Mouse (Mus musculus) forebrain, embryonic 12.5 days (tissue): ENCODE data around the gene Per1. TPM values are rescaled to one million over a fixed set of nuclear protein-coding genes. Genes with fewer than 3 reads are reported as not detected.

Experiments
- ATAC-seq: fragments of 200-750 bp; cut with Nextera tagmentation; 2 replicates; pipeline ENCODE4 v1.8.0; 2017; ENCODE audit warnings: moderate TSS enrichment; ENCODE audit not compliant: low FRiP score
- H3K27ac ChIP-seq: fragments of 300-500 bp; sonication (generic); 2 replicates; pipeline ENCODE4 v1.5.1; 2016; ENCODE audit warnings: mild to moderate bottlenecking
- H3K27me3 ChIP-seq: fragments of 300-500 bp; sonication (generic); 2 replicates; pipeline ENCODE4 v1.6.1; 2016; ENCODE audit warnings: mild to moderate bottlenecking
- H3K36me3 ChIP-seq: fragments of 300-500 bp; sonication (generic); replicated peaks from 2 replicates; pipeline ENCODE4 v1.6.1; 2016; ENCODE audit warnings: mild to moderate bottlenecking
- H3K4me1 ChIP-seq: fragments of 300-500 bp; sonication (generic); 2 replicates; pipeline ENCODE4 v1.6.1; 2016
- H3K4me2 ChIP-seq: fragments of 300-500 bp; sonication (generic); 2 replicates; pipeline ENCODE4 v1.6.1; 2016; ENCODE audit warnings: mild to moderate bottlenecking, moderate library complexity
- H3K4me3 ChIP-seq: fragments of 300-500 bp; sonication (generic); replicated peaks from 2 replicates; pipeline ENCODE4 v1.5.1; 2016; ENCODE audit warnings: mild to moderate bottlenecking
- H3K9ac ChIP-seq: fragments of 300-500 bp; sonication (generic); 2 replicates; pipeline ENCODE4 v1.6.1; 2016; ENCODE audit warnings: mild to moderate bottlenecking
- H3K9me3 ChIP-seq: fragments of 300-500 bp; sonication (generic); 2 replicates; pipeline ENCODE4 v1.6.1; 2016
- WGBS: fragments of 180-500 bp; shearing (Covaris S2); methylation state at CpG from one replicate; pipeline ENCODE4 v1.1.7; 2016; 5-methylcytosine and 5-hydroxymethylcytosine counted together
- polyA plus RNA-seq: library from polyadenylated mRNA; unstranded; fragments of >200 nt; fragmentation: Nextera tagmentation; extraction: Ambion mirVana; gene quantifications from 2 replicates; pipeline ENCODE4 v1.2.1, GENCODE M21; 2016

Gene Per1
- polyA plus RNA-seq, 1 experiment from 2014 or later, result 7.8 TPM

DNA sequence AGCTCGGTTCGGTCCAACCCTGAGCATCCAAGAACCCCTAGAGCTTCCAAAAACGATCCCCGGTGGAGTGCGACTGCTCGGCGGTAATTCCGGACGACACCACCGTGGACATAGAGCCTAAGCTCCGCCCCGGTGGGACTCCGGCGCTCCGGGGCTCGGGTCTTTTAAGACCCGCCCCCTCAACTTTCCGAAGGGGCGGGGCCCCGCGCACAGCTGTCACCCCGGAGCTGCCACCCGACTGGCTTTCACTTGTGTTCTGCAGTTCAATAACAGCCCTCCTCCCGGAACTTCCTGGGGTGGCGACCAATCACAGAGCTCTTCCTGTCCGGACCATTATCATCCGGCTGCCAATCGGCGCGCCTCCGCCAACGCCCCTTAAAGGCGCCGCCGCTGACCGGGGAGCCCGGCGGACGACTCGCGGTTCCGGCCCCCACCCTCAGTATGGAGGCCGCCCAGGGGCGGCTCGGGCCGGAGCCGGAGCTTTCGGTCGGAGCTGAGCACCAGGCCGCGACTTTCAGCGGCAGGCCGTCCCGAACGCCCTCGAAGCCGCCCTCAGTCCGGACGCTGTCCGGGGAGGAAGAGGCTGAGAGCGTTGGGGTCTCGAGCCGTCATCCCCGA lies 35.6 kb upstream of the Per1 start, which contains the start of gene Borcs6:
TSS of gene Borcs6 (plus strand) at position 361 of the 618 bp plus-strand sequence.
- peak within 1 kb of the TSS; percentile 90 for H3K4me3 ChIP-seq
- peak within 1 kb of the TSS; percentile 98 for H3K4me2 ChIP-seq
- no peaks in the 10 kb centered on the region; the same call in 1 of the 2 replicates for H3K27me3 ChIP-seq
- H3K4me1 ChIP-seq, result peaks cover 28% of the 10 kb centered on the region
- peak within 1 kb of the TSS; percentile 93 for H3K27ac ChIP-seq
- WGBS, result under 1% methylated on average over 63 of the region's 64 CpGs
- H3K36me3 ChIP-seq, result 0 out of 2 replicates have a peak, but pooled peaks cover under 1% of the 10 kb centered on the region
- H3K9me3 ChIP-seq, result no peaks in the 10 kb centered on the region
- peak; percentile 93 for ATAC-seq
- peak within 1 kb of the TSS; percentile 84 for H3K9ac ChIP-seq

DNA sequence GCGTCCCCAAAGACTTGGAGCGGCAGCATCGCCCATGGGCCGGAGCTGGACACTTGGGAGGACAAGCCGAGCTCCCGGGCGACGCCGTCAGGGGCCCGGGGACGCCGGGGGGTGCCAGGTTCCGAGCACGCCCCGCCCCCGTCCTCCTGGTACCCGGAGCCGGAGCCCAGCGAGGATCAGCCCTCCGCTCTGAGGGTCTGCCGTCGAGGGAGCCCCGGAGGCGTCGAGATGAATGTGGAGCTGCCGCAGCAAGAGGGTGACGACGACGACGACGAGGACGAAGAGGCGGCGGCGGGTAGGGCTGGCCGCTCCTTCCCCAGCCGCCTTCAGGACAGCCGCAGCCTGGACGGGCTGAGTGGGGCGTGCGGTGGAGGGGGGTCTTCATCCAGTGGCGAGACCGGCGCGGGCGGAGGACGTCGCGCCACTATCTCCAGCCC lies 35.0 kb upstream of the Per1 start:
- H3K36me3 ChIP-seq, result no peaks in the 10 kb centered on the region
- no peaks in the 10 kb centered on the region; the same call in 1 of the 2 replicates for H3K27me3 ChIP-seq
- H3K9me3 ChIP-seq, result no peaks in the 10 kb centered on the region
- peak overlapping the region; percentile 93 for H3K27ac ChIP-seq
- peaks cover 32% of the 10 kb centered on the region for H3K4me1 ChIP-seq
- peak overlapping the region; percentile 84 for H3K9ac ChIP-seq
- under 1% methylated on average over 47 of the region's 49 CpGs for WGBS
- peak overlapping the region; percentile 90 for H3K4me3 ChIP-seq
- ATAC-seq, result peak; percentile 33
- peak overlapping the region; percentile 98 for H3K4me2 ChIP-seq

DNA sequence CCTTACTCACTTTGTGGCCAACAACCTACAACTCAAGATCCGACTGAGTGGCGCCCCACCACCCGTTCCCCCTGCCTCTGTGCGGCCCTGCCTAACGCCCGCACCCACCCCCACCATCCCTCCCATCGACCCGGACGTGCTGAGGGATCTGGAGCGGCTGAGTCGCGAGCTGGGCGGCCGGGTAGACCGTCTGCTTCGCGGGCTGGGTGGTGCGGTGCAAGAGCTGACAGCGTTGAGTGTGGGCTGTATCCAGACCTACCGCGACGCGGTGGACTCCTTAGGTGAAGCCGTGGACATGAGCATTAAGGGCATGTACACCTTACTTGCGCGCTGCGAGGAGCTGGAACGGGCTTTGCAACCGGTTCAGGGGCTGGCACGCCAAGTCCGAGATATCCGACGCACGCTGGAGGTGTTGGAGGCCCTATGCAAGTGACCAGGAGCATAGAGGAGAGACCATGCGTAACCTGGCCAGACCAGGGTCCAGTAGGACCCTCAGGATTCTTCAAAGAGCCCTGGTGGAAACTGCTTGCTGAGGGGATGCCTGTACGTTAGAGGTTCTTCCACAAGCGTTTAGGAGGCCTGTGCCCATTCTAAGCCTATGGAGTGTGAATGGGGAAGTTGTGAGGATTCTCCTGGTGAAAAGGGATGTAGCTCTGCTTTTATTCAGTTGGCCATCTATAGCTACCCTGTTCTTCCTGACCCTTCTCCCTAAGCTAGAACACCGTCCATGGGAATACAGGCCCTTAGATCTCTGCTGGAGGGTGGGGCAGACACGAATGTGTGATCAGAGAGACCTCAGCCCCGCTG lies 34.4 kb upstream of the Per1 start:
- no peaks in the 10 kb centered on the region for H3K36me3 ChIP-seq
- H3K9ac ChIP-seq, result peak overlapping the region; percentile 84
- peak overlapping the region; percentile 93 for H3K27ac ChIP-seq
- ATAC-seq, result no peak
- H3K4me3 ChIP-seq, result peak overlapping the region; percentile 90
- H3K27me3 ChIP-seq, result no peaks in the 10 kb centered on the region; the same call in 1 of the 2 replicates
- peak overlapping the region; percentile 98 for H3K4me2 ChIP-seq
- H3K9me3 ChIP-seq, result no peaks in the 10 kb centered on the region
- 2% methylated on average over 36 of the region's 40 CpGs for WGBS
- H3K4me1 ChIP-seq, result peaks cover 32% of the 10 kb centered on the region

DNA sequence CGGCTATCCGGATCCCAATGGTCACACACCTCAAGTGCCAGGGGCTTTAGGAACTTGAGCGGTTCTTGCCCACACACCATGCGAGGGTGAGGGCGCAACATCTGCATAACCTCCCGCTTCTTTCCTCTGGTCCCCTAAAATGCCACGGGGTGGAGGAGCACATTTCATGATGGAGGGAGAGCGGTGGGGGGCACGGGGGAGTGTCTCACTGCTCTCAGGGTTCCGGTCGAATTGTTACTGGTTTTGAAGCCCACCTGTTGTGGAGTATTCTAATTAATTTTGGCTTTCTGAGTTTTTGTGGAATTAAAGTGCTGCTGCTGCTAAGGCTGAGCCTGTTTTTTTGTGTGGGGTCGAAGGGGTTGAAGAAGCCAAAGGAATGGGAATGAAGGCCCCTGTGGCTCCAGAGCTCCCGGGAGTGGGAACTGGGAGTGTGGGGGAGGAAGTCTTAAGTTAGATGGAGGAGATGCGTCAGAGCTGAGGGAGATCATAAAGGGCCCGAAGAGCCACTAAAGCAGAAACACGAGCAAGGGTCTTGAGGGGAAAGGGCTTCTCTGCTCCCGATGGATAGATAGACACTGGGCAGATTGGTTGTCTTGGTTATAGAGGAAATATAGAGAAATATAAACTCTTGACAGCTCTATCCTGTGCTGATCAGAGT lies 33.6 kb upstream of the Per1 start:
- peak overlapping the region; percentile 98 for H3K4me2 ChIP-seq
- no peak for ATAC-seq
- H3K4me1 ChIP-seq, result peaks cover 38% of the 10 kb centered on the region
- H3K4me3 ChIP-seq, result peak overlapping the region; percentile 90
- peaks cover 3% of the 10 kb centered on the region; the same call in 1 of the 2 replicates for H3K27me3 ChIP-seq
- WGBS, result 7% methylated on average over 17 of the region's 17 CpGs
- no peaks in the 10 kb centered on the region for H3K36me3 ChIP-seq
- H3K27ac ChIP-seq, result no peak overlapping the region
- H3K9ac ChIP-seq, result peak overlapping the region; percentile 84; the same call in 1 of the 2 replicates
- no peaks in the 10 kb centered on the region for H3K9me3 ChIP-seq

DNA sequence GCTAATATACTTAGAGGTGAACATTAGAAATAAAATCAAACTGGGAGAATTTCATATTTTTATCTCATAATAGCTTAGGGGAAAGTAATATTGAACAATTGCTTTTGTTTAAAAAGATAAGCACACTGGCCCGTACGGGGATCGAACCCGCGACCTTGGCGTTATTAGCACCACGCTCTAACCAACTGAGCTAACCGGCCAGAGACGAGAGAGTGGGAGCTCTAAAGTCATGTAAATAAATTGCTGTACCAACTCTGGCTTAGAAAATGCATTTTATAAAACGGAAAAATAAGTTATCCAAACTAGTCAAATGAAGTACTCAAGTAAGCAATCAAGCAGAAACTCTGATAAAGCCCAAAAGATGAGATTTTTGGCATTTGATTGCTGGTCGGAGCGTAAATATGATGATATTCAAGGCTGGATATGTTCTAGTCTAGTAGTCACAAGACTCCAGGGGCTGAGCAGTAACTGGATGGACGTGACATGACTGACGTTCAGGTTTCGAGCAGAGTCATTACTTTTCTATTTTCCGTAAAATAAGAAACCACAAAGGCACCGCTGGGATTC lies 32.7 kb upstream of the Per1 start:
- Histone ChIP-seq H3K27me3 (peaks cover 3% of the 10 kb centered on the region; the same call in 1 of the 2 replicates), H3K4me2 (peak overlapping the region; percentile 98), H3K9ac (no peak overlapping the region), H3K4me1 (peaks cover 43% of the 10 kb centered on the region), H3K9me3 (no peaks in the 10 kb centered on the region), H3K27ac (peak overlapping the region; percentile 36; the same call in 1 of the 2 replicates), H3K36me3 (no peaks in the 10 kb centered on the region), H3K4me3 (peak overlapping the region; percentile 67)
- 1% methylated on average over 17 of the region's 17 CpGs for WGBS
- peak; percentile 2; the same call in 1 of the 2 replicates for ATAC-seq

DNA sequence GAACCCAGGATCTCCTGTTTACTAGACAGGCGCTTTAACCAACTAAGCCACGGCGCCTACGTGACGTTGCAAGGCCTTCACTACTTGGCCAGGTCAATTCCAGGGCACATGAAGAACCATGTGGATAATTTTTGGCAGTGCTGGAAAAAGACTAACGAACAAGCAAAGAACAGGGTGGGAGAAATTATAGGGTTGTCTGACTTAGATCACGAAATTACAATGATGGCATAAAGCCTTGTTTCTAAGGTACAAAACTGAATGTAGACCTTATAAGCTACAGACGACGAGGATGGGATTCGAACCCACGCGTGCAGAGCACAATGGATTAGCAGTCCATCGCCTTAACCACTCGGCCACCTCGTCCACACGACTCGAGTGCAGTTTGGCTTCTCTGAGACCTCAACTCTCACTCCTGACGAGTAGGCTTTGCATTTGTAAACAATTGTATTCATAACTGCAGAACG lies 32.2 kb upstream of the Per1 start:
- peak overlapping the region; percentile 67 for H3K4me3 ChIP-seq
- ATAC-seq, result peak; percentile 42
- no peaks in the 10 kb centered on the region for H3K36me3 ChIP-seq
- H3K27me3 ChIP-seq, result peaks cover 3% of the 10 kb centered on the region; the same call in 1 of the 2 replicates
- H3K9me3 ChIP-seq, result no peaks in the 10 kb centered on the region
- WGBS, result under 1% methylated on average over 19 of the region's 19 CpGs
- H3K27ac ChIP-seq, result peak overlapping the region; percentile 82
- peak overlapping the region; percentile 36; the same call in 1 of the 2 replicates for H3K9ac ChIP-seq
- H3K4me1 ChIP-seq, result peaks cover 43% of the 10 kb centered on the region
- H3K4me2 ChIP-seq, result peak overlapping the region; percentile 55

DNA sequence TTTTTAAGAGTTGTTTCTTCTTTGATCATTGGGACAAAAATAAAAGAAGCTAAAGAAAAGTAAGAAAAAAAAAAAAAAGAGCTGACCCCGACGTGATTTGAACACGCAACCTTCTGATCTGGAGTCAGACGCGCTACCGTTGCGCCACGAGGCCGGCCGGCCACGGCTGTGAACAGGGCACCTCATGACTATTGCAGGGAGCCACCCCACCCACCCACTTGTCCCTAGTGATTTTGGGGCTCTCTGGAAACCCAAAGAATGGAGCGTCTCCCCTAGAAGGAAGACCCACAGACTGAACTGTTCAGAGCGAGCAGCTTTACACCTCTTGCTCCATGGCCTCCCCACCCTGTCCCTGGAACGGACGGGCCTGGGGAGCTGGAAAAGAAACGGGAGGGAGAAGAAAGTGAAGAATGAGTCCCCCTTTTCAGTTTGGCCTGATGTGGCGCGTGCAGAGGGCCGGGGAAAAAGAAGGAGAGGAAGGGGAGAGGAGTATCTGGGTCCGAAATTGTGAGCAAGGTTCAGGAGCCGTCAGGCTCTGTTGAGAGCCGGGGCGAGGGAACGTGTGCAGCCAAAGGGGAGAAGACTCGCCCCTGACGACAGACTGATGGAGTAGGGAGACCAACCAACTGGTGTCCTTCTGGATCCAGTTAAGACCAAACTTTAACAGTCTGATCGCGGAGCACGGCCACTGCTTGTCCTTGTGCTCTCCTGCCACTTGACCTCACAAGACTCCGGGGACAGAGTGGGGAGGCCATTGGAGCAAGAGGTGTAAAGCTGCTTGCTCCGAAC lies 31.4 kb upstream of the Per1 start:
- Histone ChIP-seq H3K9me3 (no peaks in the 10 kb centered on the region), H3K27ac (peak overlapping the region; percentile 82), H3K4me1 (peaks cover 39% of the 10 kb centered on the region), H3K4me3 (peak overlapping the region; percentile 67), H3K4me2 (peak overlapping the region; percentile 59), H3K36me3 (no peaks in the 10 kb centered on the region), H3K27me3 (peaks cover 3% of the 10 kb centered on the region; the same call in 1 of the 2 replicates), H3K9ac (peak overlapping the region; percentile 70)
- under 1% methylated on average over 31 of the region's 31 CpGs for WGBS
- ATAC-seq, result peak; percentile 34; the same call in 1 of the 2 replicates

DNA sequence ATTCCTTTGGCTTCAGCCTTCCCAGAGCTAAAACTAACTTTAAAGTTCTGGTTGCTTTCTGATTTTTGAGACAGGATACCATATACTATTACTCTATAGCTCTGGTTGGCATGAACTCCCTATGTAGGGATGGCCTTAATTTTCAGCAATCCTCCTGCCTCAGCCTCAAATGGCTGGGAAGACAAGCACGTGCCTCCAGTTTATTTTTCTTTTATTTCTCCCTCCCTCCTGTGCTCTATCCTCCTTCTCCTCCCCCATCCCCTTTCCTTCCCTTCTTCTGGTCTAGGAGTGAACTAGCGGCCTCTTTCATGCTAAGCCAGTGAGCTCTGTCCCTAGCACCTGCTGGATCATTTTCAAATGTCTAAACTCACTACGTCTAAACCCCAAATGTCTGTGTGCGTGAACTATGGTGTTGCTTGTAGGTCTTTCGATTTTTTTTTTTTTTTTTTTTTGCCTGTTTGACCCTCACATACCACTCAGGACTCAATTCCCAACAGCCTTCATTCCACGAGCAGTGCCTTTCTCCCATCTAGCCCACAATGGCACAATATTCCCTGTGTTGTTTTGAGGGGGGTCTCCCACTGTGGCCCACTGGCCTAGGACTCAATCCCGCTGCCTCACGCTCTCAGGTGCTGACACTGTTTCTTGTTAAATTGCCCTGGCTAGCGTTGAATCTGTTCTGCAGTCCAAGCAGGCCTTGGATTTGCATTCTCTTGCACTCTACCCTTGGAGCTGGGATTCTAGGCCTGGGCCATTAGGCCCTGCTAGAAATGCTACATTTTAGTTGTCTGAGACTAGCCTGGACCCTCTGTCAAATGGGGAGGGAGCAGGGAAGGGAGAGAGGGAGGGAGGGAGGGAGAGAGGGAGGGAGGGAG lies 30.5 kb upstream of the Per1 start:
- H3K4me1 ChIP-seq, result peaks cover 36% of the 10 kb centered on the region
- peak overlapping the region; percentile 59 for H3K4me2 ChIP-seq
- H3K9ac ChIP-seq, result peak overlapping the region; percentile 70
- H3K27ac ChIP-seq, result peak overlapping the region; percentile 78; the same call in 1 of the 2 replicates
- 41% methylated on average over 9 of the region's 9 CpGs for WGBS
- H3K4me3 ChIP-seq, result peak overlapping the region; percentile 67
- no peaks in the 10 kb centered on the region for H3K9me3 ChIP-seq
- peaks cover 3% of the 10 kb centered on the region; the same call in 1 of the 2 replicates for H3K27me3 ChIP-seq
- ATAC-seq, result no peak
- H3K36me3 ChIP-seq, result no peaks in the 10 kb centered on the region

DNA sequence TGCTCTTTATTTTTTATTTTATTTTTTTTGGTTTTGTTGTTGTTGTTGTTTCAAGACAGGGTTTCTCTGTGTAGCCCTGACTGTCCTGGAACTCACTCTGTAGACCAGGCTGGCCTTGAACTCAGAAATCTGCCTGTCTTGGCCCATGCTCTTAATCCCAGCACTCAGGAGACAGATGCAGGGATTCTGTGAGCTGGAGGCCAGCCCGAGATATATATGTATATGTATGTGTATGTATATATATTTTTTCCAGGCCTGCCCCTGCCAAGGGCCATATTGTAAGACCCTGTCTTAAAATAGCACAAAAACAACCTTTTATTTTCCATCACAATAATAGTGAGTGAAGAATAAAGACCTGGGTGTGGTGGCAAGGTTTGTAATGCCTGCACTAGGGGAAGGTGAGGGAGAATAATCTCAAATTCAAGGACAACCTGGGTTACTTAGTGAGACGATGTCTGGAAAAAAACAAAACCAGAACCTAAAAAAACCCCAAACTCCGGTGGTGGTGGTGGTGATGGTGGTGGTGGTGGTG lies 29.6 kb upstream of the Per1 start:
- no peak overlapping the region for H3K4me3 ChIP-seq
- no peak for ATAC-seq
- H3K27ac ChIP-seq, result no peak overlapping the region
- H3K9ac ChIP-seq, result peak overlapping the region; percentile 60; the same call in 1 of the 2 replicates
- H3K36me3 ChIP-seq, result no peaks in the 10 kb centered on the region
- H3K9me3 ChIP-seq, result no peaks in the 10 kb centered on the region
- 52% methylated on average over 3 of the region's 3 CpGs for WGBS
- H3K27me3 ChIP-seq, result peaks cover 3% of the 10 kb centered on the region; the same call in 1 of the 2 replicates
- H3K4me1 ChIP-seq, result peaks cover 38% of the 10 kb centered on the region
- peak overlapping the region; percentile 91 for H3K4me2 ChIP-seq
